Mouse (Mus musculus): ENCODE measurements around the gene Hist1h4i. TPM values are rescaled to one million over a fixed set of nuclear protein-coding genes. Genes with fewer than 3 reads are reported as not detected.
A peak's percentile ranks its signal among the peaks of the same experiment; 100 is the strongest.

Gene Hist1h4i
- total and polyA plus RNA-seq, 3 experiments, result 10.4 to 1,065 TPM; not detected in 1

- Histone ChIP-seq H3K36me3 (ENCODE audit: control insufficient read depth in 1 of 2, insufficient read depth in 2 of 2, low read length in 2 of 2) (peaks cover 0 to 4% of the 10 kb centered on the region in 2 experiments; a peak in 2 of 4 replicates), H3K27me3 (ENCODE audit: control insufficient read depth in 1 of 2, insufficient read depth in 2 of 2, low read length in 2 of 2) (no peaks in the 10 kb centered on the region), H3K4me3 (ENCODE audit: control insufficient read depth in 1 of 2, insufficient read depth in 1 of 2, low read depth in 2 of 2, low read length in 2 of 2) (peak overlapping the region in 1 of 2 experiments; percentile 19; a peak in 1 of 4 replicates), H3K27ac (ENCODE audit: control insufficient read depth, low read depth, low read length) (peak overlapping the region; percentile 76), H3K4me1 (ENCODE audit: control insufficient read depth in 1 of 2, insufficient read depth in 2 of 2, low read length in 2 of 2) (peaks cover 0 to 4% of the 10 kb centered on the region in 2 experiments; a peak in 1 of 4 replicates), H3K9ac (ENCODE audit: control insufficient read depth, low read depth, low read length, poor library complexity, severe bottlenecking) (peak overlapping the region; percentile 39; the same call in 1 of the 2 replicates), H3K9me3 (replicated peaks; ENCODE audit: insufficient read depth, low read length) (no peaks in the 10 kb centered on the region), H3K79me2 (ENCODE audit: control insufficient read depth, insufficient read depth, low read length, poor library complexity) (no peaks in the 10 kb centered on the region; the same call in 1 of the 2 replicates)
- TF ChIP-seq ELF1 (IDR thresholded peaks at IDR 0.05; ENCODE audit: low read depth, low read length), result no peak
- TF ChIP-seq POLR2AphosphoS5 (IDR thresholded peaks at IDR 0.05; ENCODE audit: borderline replicate concordance, low read depth, low read length), result peak; percentile 30; the same call in 1 of the 2 replicates
- no peak for TF ChIP-seq MAX (IDR thresholded peaks at IDR 0.05; ENCODE audit: low read length)
- no peak for TF ChIP-seq MYC (IDR thresholded peaks at IDR 0.05; ENCODE audit: low read depth, low read length)
- no peak for TF ChIP-seq MEF2A (IDR thresholded peaks at IDR 0.05; ENCODE audit: extremely low read depth, insufficient replicate concordance, low read depth, low read length, poor library complexity, severe bottlenecking)
- TF ChIP-seq USF1 (IDR thresholded peaks at IDR 0.05; ENCODE audit: low read depth, low read length), result no peak
- no peak for TF ChIP-seq ZC3H11A (IDR thresholded peaks at IDR 0.05; ENCODE audit: low read depth, low read length)
- TF ChIP-seq UBTF (IDR thresholded peaks at IDR 0.05; ENCODE audit: borderline replicate concordance, insufficient read depth, low read depth, low read length), result 0 out of 2 replicates have a peak, but pooled peaks have one; percentile 3
- TF ChIP-seq RCOR1 (IDR thresholded peaks at IDR 0.05; ENCODE audit: low read depth, low read length), result no peak
- peak; percentile 59 for TF ChIP-seq TBP (IDR thresholded peaks at IDR 0.05; ENCODE audit: low read depth, low read length)
- TF ChIP-seq E2F4 (IDR thresholded peaks at IDR 0.05; ENCODE audit: borderline replicate concordance, low read depth, low read length), result no peak
- TF ChIP-seq BHLHE40 (IDR thresholded peaks at IDR 0.05; ENCODE audit: borderline replicate concordance, low read depth, low read length), result no peak
- no peak for TF ChIP-seq MXI1 (IDR thresholded peaks at IDR 0.05; ENCODE audit: low read depth, low read length)
- TF ChIP-seq CTCF (IDR thresholded peaks at IDR 0.05 in 2 of 3, conservative IDR thresholded peaks at IDR 0.05 in 1 of 3; ENCODE audit: control insufficient read depth in 1 of 3, insufficient read depth in 1 of 3, low read depth in 2 of 3, low read length in 3 of 3, poor library complexity in 1 of 3, severe bottlenecking in 1 of 3), result peak in 1 of 3 experiments; percentile 52; a peak in 2 of 6 replicates
- no peak for TF ChIP-seq USF2 (IDR thresholded peaks at IDR 0.05; ENCODE audit: borderline replicate concordance in 1 of 2, insufficient read depth in 1 of 2, low read depth in 1 of 2, low read length in 2 of 2)
- no peak for TF ChIP-seq TCF12 (IDR thresholded peaks at IDR 0.05; ENCODE audit: low read depth, low read length)
- TF ChIP-seq SMC3 (IDR thresholded peaks at IDR 0.05; ENCODE audit: low read depth, low read length), result no peak
- TF ChIP-seq NRF1 (IDR thresholded peaks at IDR 0.05; ENCODE audit: insufficient read depth, low read depth, low read length, poor library complexity, severe bottlenecking), result no peak
- no peak for TF ChIP-seq SIN3A (IDR thresholded peaks at IDR 0.05; ENCODE audit: low read length)
- no peak for TF ChIP-seq TAL1 (IDR thresholded peaks at IDR 0.05; ENCODE audit: low read length)
- TF ChIP-seq KAT2A (conservative IDR thresholded peaks at IDR 0.05; ENCODE audit: low read depth, low read length), result no peak
- TF ChIP-seq MAFK (IDR thresholded peaks at IDR 0.05; ENCODE audit: borderline replicate concordance, low read depth, low read length), result no peak
- no peak for TF ChIP-seq HCFC1 (IDR thresholded peaks at IDR 0.05; ENCODE audit: low read depth, low read length)
- TF ChIP-seq CHD2 (IDR thresholded peaks at IDR 0.05; ENCODE audit: low read length), result no peak
- no peak for TF ChIP-seq ZNF384 (IDR thresholded peaks at IDR 0.05; ENCODE audit: low read depth, low read length)
- peak; percentile 85 to 88 for TF ChIP-seq POLR2A (IDR thresholded peaks at IDR 0.05; ENCODE audit: control insufficient read depth in 1 of 2, insufficient read depth in 1 of 2, low read depth in 1 of 2, low read length in 2 of 2, poor library complexity in 1 of 2)
- no peak for TF ChIP-seq NELFE (IDR thresholded peaks at IDR 0.05; ENCODE audit: low read depth, low read length)
- no peak for TF ChIP-seq ZKSCAN1 (IDR thresholded peaks at IDR 0.05; ENCODE audit: low read depth, low read length)
- no peak for TF ChIP-seq GABPA (IDR thresholded peaks at IDR 0.05; ENCODE audit: low read depth, low read length)
- TF ChIP-seq GATA1 (IDR thresholded peaks at IDR 0.05; ENCODE audit: low read depth, low read length), result no peak
- TF ChIP-seq ZMIZ1 (IDR thresholded peaks at IDR 0.05; ENCODE audit: low read depth, low read length), result no peak
- DNase-seq (ENCODE audit: low read depth, low spot score), result peak; percentile 88
Measured at GRCm38 (mm10) chr13:22043503-22044431, 2.6 kb upstream of the Hist1h4i start.

Measured in MEL (cell line).